Mouse (Mus musculus) erythroblast, adult 5-6 weeks (primary cell): ENCODE measurements around the gene Dynlrb1. TPM values are rescaled to one million over a fixed set of nuclear protein-coding genes. Genes with fewer than 3 reads are reported as not detected.

ENCODE experiments used
- ATAC-seq: replicated peaks from 2 replicates; pipeline ENCODE4 v1.8.0; 2016; ENCODE audit warnings: moderate number of reproducible peaks, mild to moderate bottlenecking, moderate TSS enrichment, inconsistent platforms; ENCODE audit not compliant: poor library complexity, low FRiP score, severe bottlenecking
- total RNA-seq, 2 experiments: library from RNA; stranded (forward) in 1 of 2; stranded (reverse) in 1 of 2; fragments of 150-400 nt in 1 of 2; fragments of 200-764, 138-1000 nt in 1 of 2; gene quantifications; 2 replicates each; pipeline versions ENCODE4 v1.2.3 to v1.2.4; 2015 to 2017; ENCODE audit warnings: low replicate concordance in 2 of 2

Dynlrb1 gene
- total RNA-seq (2015; ENCODE audit: low replicate concordance) (83.8 and 114 TPM in 2 replicates), total RNA-seq (2017; ENCODE audit: low replicate concordance) (25.0 and 51.9 TPM in 2 replicates)

GRCm38 (mm10) chr2:155236362-155236992, at the start of gene Dynlrb1:
Dynlrb1 (plus strand) TSS chr2:155236533.
- peak; percentile 98 for ATAC-seq

GRCm38 (mm10) chr2:155207419-155207818, 28.9 kb upstream of the Dynlrb1 start:
- ATAC-seq: peak; percentile 74; the same call in 1 of the 2 replicates

GRCm38 (mm10) chr2:155223145-155223544, 13.2 kb upstream of the Dynlrb1 start:
- ATAC-seq: no peak

GRCm38 (mm10) chr2:155224721-155225120, 11.6 kb upstream of the Dynlrb1 start:
- ATAC-seq: no peak

GRCm38 (mm10) chr2:155235746-155236361, 479 bp upstream of the Dynlrb1 start:
- ATAC-seq: peak; percentile 73

- no peak for ATAC-seq
Measured at GRCm38 (mm10) chr2:155237276-155237675, 943 bp downstream of the Dynlrb1 start.

- ATAC-seq: no peak
Measured at GRCm38 (mm10) chr2:155240915-155241314, 4.6 kb downstream of the Dynlrb1 start.

GRCm38 (mm10) chr2:155242296-155242855, 6.0 kb downstream of the Dynlrb1 start:
- ATAC-seq: no peak

GRCm38 (mm10) chr2:155246231-155246630, 9.9 kb downstream of the Dynlrb1 start:
- no peak for ATAC-seq

- ATAC-seq: peak; percentile 40; the same call in 1 of the 2 replicates
Measured at GRCm38 (mm10) chr2:155248206-155248605, 11.9 kb downstream of the Dynlrb1 start.

- ATAC-seq: peak; percentile 46; the same call in 1 of the 2 replicates
Measured at GRCm38 (mm10) chr2:155248718-155249117, 12.4 kb downstream of the Dynlrb1 start.

GRCm38 (mm10) chr2:155249588-155249987, 13.3 kb downstream of the Dynlrb1 start:
- no peak for ATAC-seq

GRCm38 (mm10) chr2:155265526-155265925, 29.2 kb downstream of the Dynlrb1 start:
- no peak for ATAC-seq

- no peak for ATAC-seq
Measured at GRCm38 (mm10) chr2:155266896-155267295, 30.6 kb downstream of the Dynlrb1 start.

GRCm38 (mm10) chr2:155271957-155272356, 35.6 kb downstream of the Dynlrb1 start:
- ATAC-seq: no peak

- ATAC-seq: no peak
Measured at GRCm38 (mm10) chr2:155272396-155273170, 36.2 kb downstream of the Dynlrb1 start.

GRCm38 (mm10) chr2:155273603-155274002, 37.3 kb downstream of the Dynlrb1 start:
- no peak for ATAC-seq

GRCm38 (mm10) chr2:155276195-155276594, 39.9 kb downstream of the Dynlrb1 start, which contains the start of gene Map1lc3a:
Map1lc3a (plus strand) TSS chr2:155276297.
- peak; percentile 73 for ATAC-seq

GRCm38 (mm10) chr2:155276621-155277175, 40.4 kb downstream of the Dynlrb1 start:
- ATAC-seq: peak; percentile 60

- no peak for ATAC-seq
Measured at GRCm38 (mm10) chr2:155277721-155278120, 41.4 kb downstream of the Dynlrb1 start.
